1 mouse cellular context compared by ENCODE assay signal in genomic region chr11:80181021-80181749, GRCm38 (mm10).
TF ChIP-seq lines count a peak whose summit lies in the region.

No protein-coding gene starts in this region.

TF ChIP-seq in MEL, 35 proteins besides CTCF, POLR2A, EP300 and RAD21 (continued from another document):
- TF ChIP-seq ZKSCAN1 (IDR thresholded peaks at IDR 0.05; ENCODE audit: low read depth, low read length) (no peak), MAX (IDR thresholded peaks at IDR 0.05; ENCODE audit: low read length) (no peak), CHD1 (IDR thresholded peaks at IDR 0.05; ENCODE audit: low read depth, low read length) (no peak), KAT2A (conservative IDR thresholded peaks at IDR 0.05; ENCODE audit: low read depth, low read length) (no peak), ZNF384 (IDR thresholded peaks at IDR 0.05; ENCODE audit: low read depth, low read length) (peak; percentile 91), MAFK (IDR thresholded peaks at IDR 0.05; ENCODE audit: borderline replicate concordance, low read depth, low read length) (no peak), RCOR1 (IDR thresholded peaks at IDR 0.05; ENCODE audit: low read depth, low read length) (no peak), ELF1 (IDR thresholded peaks at IDR 0.05; ENCODE audit: low read depth, low read length) (no peak), UBTF (IDR thresholded peaks at IDR 0.05; ENCODE audit: borderline replicate concordance, insufficient read depth, low read depth, low read length) (no peak), NELFE (IDR thresholded peaks at IDR 0.05; ENCODE audit: low read depth, low read length) (no peak), POLR2AphosphoS2 (IDR thresholded peaks at IDR 0.05; ENCODE audit: low read length) (no peak), MXI1 (IDR thresholded peaks at IDR 0.05; ENCODE audit: low read depth, low read length) (no peak), GABPA (IDR thresholded peaks at IDR 0.05; ENCODE audit: low read depth, low read length) (no peak), HCFC1 (IDR thresholded peaks at IDR 0.05; ENCODE audit: low read depth, low read length) (no peak), SMC3 (IDR thresholded peaks at IDR 0.05; ENCODE audit: low read depth, low read length) (peak; percentile 36), MAZ (IDR thresholded peaks at IDR 0.05; ENCODE audit: low read depth, low read length) (no peak), BHLHE40 (IDR thresholded peaks at IDR 0.05; ENCODE audit: borderline replicate concordance, low read depth, low read length) (no peak), ZC3H11A (IDR thresholded peaks at IDR 0.05; ENCODE audit: low read depth, low read length) (no peak), MYC (IDR thresholded peaks at IDR 0.05; ENCODE audit: low read depth, low read length) (no peak), SIN3A (IDR thresholded peaks at IDR 0.05; ENCODE audit: low read length) (0 out of 2 replicates have a peak, but pooled peaks have one; percentile 13), E2F4 (IDR thresholded peaks at IDR 0.05; ENCODE audit: borderline replicate concordance, low read depth, low read length) (no peak), ETS1 (IDR thresholded peaks at IDR 0.05; ENCODE audit: low read depth, low read length) (no peak), GATA1 (IDR thresholded peaks at IDR 0.05; ENCODE audit: low read depth, low read length) (no peak), TCF12 (IDR thresholded peaks at IDR 0.05; ENCODE audit: low read depth, low read length) (no peak), USF2 (IDR thresholded peaks at IDR 0.05; ENCODE audit: borderline replicate concordance in 1 of 2, insufficient read depth in 1 of 2, low read depth in 1 of 2, low read length in 2 of 2) (no peak)
